Mouse (Mus musculus) thymus, adult 2 months (tissue): ENCODE data around the gene Card14. TPM values are rescaled to one million over a fixed set of nuclear protein-coding genes. Genes with fewer than 3 reads are reported as not detected.

Experiments used
- DNase-seq: peaks from one replicate; pipeline ENCODE4 v3.0.0; 2021
- H3K27ac ChIP-seq: fragments of 200-500 bp; 2 replicates; pipeline ENCODE4 v1.5.1; 2012; ENCODE audit warnings: low read length, control low read depth; ENCODE audit not compliant: control insufficient read depth, insufficient read depth
- H3K27me3 ChIP-seq: fragments of 200-500 bp; 2 replicates; pipeline ENCODE4 v1.6.1; 2012; ENCODE audit warnings: mild to moderate bottlenecking, low read length, moderate library complexity, mixed read lengths; ENCODE audit not compliant: control insufficient read depth, insufficient read depth
- H3K36me3 ChIP-seq: fragments of 200-500 bp; 2 replicates; pipeline ENCODE4 v1.6.1; 2012; ENCODE audit warnings: mild to moderate bottlenecking, low read length, moderate library complexity; ENCODE audit not compliant: control insufficient read depth, insufficient read depth
- H3K4me1 ChIP-seq: fragments of 200-500 bp; replicated peaks from 2 replicates; pipeline ENCODE4 v1.6.1; 2012; ENCODE audit warnings: low read length; ENCODE audit not compliant: control insufficient read depth, insufficient read depth
- H3K4me3 ChIP-seq: fragments of 200-500 bp; 2 replicates; pipeline ENCODE4 v1.5.1; 2012; ENCODE audit warnings: mild to moderate bottlenecking, low read length, control low read depth, moderate library complexity; ENCODE audit not compliant: control insufficient read depth, insufficient read depth
- CTCF ChIP-seq: fragments of 200-500 bp; IDR thresholded peaks from 2 replicates; pipeline ENCODE4 v1.5.1; 2012; ENCODE audit warnings: mild to moderate bottlenecking, control low read depth, low read length, moderate library complexity, borderline replicate concordance; ENCODE audit not compliant: control insufficient read depth, poor library complexity, insufficient read depth; ENCODE audit errors: extremely low read depth
- POLR2A ChIP-seq: fragments of 200-500 bp; IDR thresholded peaks from 2 replicates; pipeline ENCODE4 v1.6.1; 2012; ENCODE audit warnings: mild to moderate bottlenecking, low read length, control low read depth, moderate library complexity; ENCODE audit not compliant: control insufficient read depth, poor library complexity, insufficient read depth; ENCODE audit errors: extremely low read depth
- WGBS: fragments of 180-500 bp; shearing (Covaris S2); methylation state at CpG from one replicate; pipeline ENCODE4 v1.1.7; 2018; 5-methylcytosine and 5-hydroxymethylcytosine counted together
- polyA plus RNA-seq: library from polyadenylated mRNA; depleted of rRNA; stranded (reverse); fragments of >200 nt; gene quantifications from 2 replicates; pipeline ENCODE4 v1.2.3, GENCODE M21; 2012

Card14 gene
- polyA plus RNA-seq, 1 experiment = 0.90 TPM

- 3% methylated on average over 40 of the region's 40 CpGs for WGBS
- H3K36me3 ChIP-seq = no peaks in the 10 kb centered on the region
- peaks cover 30% of the 10 kb centered on the region for H3K4me1 ChIP-seq
- peak within 1 kb of the TSS; percentile 74 for H3K4me3 ChIP-seq
- peak; percentile 84 for DNase-seq
- TF ChIP-seq CTCF (no peak), POLR2A (no peak; the same call in 1 of the 2 replicates)
- no peaks in the 10 kb centered on the region for H3K27me3 ChIP-seq
- H3K27ac ChIP-seq = no peak within 1 kb of the TSS
Observed at GRCm38 (mm10) chr11:119355443-119356385, 48.1 kb downstream of the Card14 start, which contains the start of the genes Sgsh and Slc26a11. Sgsh (minus strand) TSS chr11:119355536. Slc26a11 (plus strand) TSS chr11:119355557.

DNA sequence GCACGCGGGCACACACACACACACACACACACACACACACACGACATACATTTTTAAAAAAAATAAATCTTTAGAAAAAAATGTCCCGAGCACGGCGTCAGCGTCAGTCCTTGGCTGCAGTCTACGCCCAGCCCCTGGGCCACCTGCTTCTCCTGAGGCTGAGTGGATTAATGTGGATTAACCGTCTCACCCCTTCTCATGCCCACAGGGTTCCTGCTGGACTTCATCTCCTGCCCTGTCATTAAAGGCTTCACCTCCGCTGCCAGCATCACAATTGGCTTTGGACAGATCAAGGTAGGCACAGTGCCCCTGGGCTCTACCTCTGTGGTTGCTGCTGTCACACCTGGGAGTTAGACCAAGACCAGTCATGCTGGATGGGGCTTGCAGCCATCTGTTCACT lies 51.5 kb downstream of the Card14 start:
- no peak for DNase-seq
- Histone ChIP-seq H3K27me3 (no peaks in the 10 kb centered on the region), H3K4me1 (peaks cover 13% of the 10 kb centered on the region), H3K36me3 (no peaks in the 10 kb centered on the region), H3K4me3 (no peak overlapping the region), H3K27ac (no peak overlapping the region)
- WGBS = 97% methylated on average over 10 of the region's 10 CpGs
- no peak for TF ChIP-seq POLR2A
- TF ChIP-seq CTCF = no peak

DNA sequence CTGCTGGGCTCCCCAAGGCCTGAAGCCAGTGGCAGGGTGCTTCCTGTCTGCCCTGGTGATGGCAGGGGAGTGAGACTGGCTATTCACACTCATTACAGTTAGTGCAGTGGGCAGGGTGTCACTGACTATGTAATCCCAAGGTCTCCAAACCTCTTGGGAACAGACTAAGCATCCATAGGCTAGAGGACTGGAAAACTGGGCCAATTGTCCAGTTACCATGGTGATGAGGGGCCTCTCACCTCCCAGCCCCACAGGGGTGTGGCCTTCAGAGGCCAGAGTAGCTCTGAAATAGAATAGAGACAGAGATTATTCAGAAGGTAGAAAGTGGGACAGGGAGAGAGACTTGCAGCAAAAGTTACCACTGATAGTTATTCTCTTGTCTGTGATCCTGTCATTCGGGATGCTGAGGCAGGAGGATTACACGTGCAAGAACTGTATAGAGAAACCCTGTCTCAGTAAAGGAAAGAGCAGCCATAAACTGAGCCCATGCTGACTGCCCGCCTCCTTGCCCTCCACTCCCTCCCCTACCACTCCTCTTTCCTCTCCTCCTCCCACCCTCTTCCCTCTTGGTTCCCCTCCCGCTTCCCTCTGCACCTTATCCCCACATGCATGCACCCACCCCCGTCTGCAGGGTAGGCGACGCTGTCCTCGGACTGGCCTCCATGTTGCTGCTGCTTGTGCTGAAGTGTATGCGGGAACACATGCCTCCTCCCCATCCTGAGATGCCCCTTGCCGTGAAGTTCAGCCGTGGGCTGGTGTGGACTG lies 55.4 kb downstream of the Card14 start:
- no peaks in the 10 kb centered on the region for H3K27me3 ChIP-seq
- DNase-seq = no peak
- no peak overlapping the region for H3K27ac ChIP-seq
- TF ChIP-seq POLR2A (no peak), CTCF (no peak)
- no peak overlapping the region for H3K4me3 ChIP-seq
- WGBS = 64% methylated on average over 11 of the region's 11 CpGs
- H3K4me1 ChIP-seq = no peaks in the 10 kb centered on the region
- H3K36me3 ChIP-seq = no peaks in the 10 kb centered on the region

DNA sequence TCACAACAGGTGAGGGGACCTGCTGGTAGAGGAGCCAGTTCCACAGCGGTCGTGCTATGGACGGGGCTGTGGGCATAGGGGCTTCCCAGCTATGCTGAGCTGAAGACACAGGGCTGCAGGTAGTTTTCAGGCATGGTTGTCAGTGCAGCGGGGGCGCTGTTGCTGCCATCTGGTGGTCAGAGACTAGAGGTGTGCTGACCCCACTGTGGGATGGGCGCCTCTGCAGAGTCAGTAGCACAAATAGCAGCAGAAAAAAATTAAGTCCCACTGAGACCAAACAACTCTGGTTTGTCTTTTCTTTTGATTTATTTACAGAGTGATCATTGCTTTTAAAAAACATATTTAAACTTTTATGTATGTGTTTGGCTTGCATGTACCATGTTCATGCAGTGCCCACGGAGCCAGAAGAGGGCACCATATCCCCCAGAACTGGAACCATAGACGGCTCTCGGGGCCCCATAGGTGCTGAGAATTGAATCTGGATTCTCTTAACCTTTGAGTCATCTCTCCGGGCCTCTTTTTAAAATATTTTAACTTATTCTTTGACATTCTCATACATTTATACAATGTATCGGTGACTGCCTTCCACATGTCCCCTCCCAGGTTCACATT lies 56.1 kb downstream of the Card14 start:
- Histone ChIP-seq H3K27me3 (no peaks in the 10 kb centered on the region), H3K4me1 (no peaks in the 10 kb centered on the region), H3K36me3 (no peaks in the 10 kb centered on the region), H3K4me3 (no peak overlapping the region), H3K27ac (no peak overlapping the region)
- peak; percentile 76 for DNase-seq
- 41% methylated on average over 11 of the region's 11 CpGs for WGBS
- TF ChIP-seq CTCF = peak; percentile 95
- TF ChIP-seq POLR2A = no peak

DNA sequence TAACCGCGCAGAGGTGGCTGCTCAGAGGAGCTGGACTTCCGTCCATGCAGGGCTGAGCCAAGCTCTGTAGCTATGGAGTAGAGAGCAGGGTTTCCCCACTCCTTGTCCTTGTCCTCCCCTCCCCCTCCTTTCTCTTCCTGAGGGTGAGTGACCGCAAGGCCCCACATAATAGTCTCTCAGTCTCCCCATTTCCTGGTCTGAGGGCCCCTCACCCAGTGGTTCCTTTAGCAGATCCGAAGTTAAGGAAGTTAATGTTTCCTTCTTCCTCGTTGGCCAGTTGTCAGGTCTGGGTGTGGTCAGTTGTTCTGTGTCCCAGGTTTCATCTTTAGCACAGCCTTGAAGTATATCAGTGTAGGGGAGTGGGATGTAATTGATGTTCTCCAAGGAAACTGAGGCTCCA lies 67.9 kb downstream of the Card14 start:
- WGBS = 91% methylated on average over 6 of the region's 6 CpGs
- no peaks in the 10 kb centered on the region for H3K27me3 ChIP-seq

DNA sequence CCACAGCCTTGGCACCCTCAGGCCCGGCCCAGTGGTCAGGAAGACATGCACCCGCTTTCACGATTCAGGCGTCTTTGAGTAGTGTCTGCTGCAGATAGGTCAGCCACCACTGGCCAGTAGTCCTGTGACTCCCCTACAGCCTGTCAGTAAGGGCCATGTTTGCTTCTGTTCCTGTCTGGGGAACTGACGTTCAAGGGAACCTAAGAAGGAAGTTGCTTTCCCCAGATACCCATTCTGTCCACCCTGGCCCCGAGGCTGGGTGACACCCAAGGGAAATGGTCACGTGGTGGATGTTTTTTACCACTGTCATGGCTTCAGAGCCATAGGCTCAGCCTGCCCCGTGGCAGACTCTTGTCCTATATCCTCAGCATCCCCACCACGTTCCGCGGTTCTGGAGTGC lies 69.8 kb downstream of the Card14 start:
- Histone ChIP-seq H3K4me3 (no peak overlapping the region), H3K36me3 (no peaks in the 10 kb centered on the region), H3K4me1 (peaks cover 7% of the 10 kb centered on the region), H3K27me3 (no peaks in the 10 kb centered on the region), H3K27ac (no peak overlapping the region)
- DNase-seq = no peak
- TF ChIP-seq POLR2A (no peak), CTCF (no peak)
- 87% methylated on average over 11 of the region's 11 CpGs for WGBS

More for the DNA sequence above, 67.9 kb downstream of the Card14 start:
- Histone ChIP-seq H3K4me3 (no peak overlapping the region), H3K36me3 (no peaks in the 10 kb centered on the region), H3K4me1 (no peaks in the 10 kb centered on the region), H3K27ac (no peak overlapping the region)
- no peak for DNase-seq
- no peak for TF ChIP-seq CTCF
- TF ChIP-seq POLR2A = no peak
